In genomic region chr14:32894341-32894853, GRCm38 (mm10) we compare ENCODE assay signal across 8 mouse cellular contexts. TPM values are rescaled to one million over a fixed set of nuclear protein-coding genes. Genes with fewer than 3 reads are reported as not detected.
DNase-seq lines count a peak whose midpoint lies in the region; ATAC-seq and TF ChIP-seq lines count a peak whose summit lies in the region.
"Had no signal": no experiment of that assay in that cellular context is flagged by ENCODE, and none has a peak within 500 bp of the region (broad histone marks: within the 10 kb centered on the region; RNA-seq: fewer than 3 reads in every experiment).

No protein-coding gene starts in this region.

- H3K27ac ChIP-seq in midbrain, postnatal 0 days (ENCODE audit: low read depth, low read length): no peak overlapping the region
- no peak overlapping the region for H3K27ac ChIP-seq in midbrain, embryonic 16.5 days (ENCODE audit: low read length)
- no peak overlapping the region for H3K27ac ChIP-seq in liver, embryonic 11.5 days (ENCODE audit: low read depth, low read length)

- no peak overlapping the region for H3K4me3 ChIP-seq in midbrain, postnatal 0 days (ENCODE audit: low read depth, low read length)
- H3K4me3 ChIP-seq in midbrain, embryonic 16.5 days (ENCODE audit: low read depth, low read length): no peak overlapping the region
- no peak overlapping the region for H3K4me3 ChIP-seq in liver, embryonic 11.5 days (ENCODE audit: low read depth, low read length)

- H3K4me2 ChIP-seq in midbrain, postnatal 0 days (ENCODE audit: low read depth, low read length, poor library complexity, severe bottlenecking): no peak overlapping the region
- H3K4me2 ChIP-seq in midbrain, embryonic 16.5 days (ENCODE audit: low read length): no peak overlapping the region
- no peak overlapping the region for H3K4me2 ChIP-seq in liver, embryonic 11.5 days

- no peak for TF ChIP-seq CTCF in midbrain, postnatal 0 days (IDR thresholded peaks at IDR 0.05)

- peak; percentile 57 for DNase-seq in midbrain, postnatal 0 days (ENCODE audit: low spot score)
- DNase-seq in cerebellum, adult 9-10 months: peak; percentile 48
- peak; percentile 76 to 87 for DNase-seq in heart, postnatal 10 days
- peak; percentile 76 for DNase-seq in skeletal muscle tissue, adult 2 months (ENCODE audit: low read depth, low spot score)
- no peak for DNase-seq in right cerebral cortex, postnatal 14 days
- DNase-seq in liver, embryonic 11.5 days (ENCODE audit: low spot score): no peak

- no peaks in the 10 kb centered on the region for H3K27me3 ChIP-seq in midbrain, postnatal 0 days (ENCODE audit: insufficient read depth, low read length)
- no peaks in the 10 kb centered on the region for H3K27me3 ChIP-seq in midbrain, embryonic 16.5 days (ENCODE audit: control insufficient read depth, insufficient read depth, low read depth, low read length)
- no peaks in the 10 kb centered on the region for H3K27me3 ChIP-seq in liver, embryonic 11.5 days (replicated peaks; ENCODE audit: control insufficient read depth, insufficient read depth, low read length)

- peaks cover under 1% of the 10 kb centered on the region for H3K4me1 ChIP-seq in midbrain, postnatal 0 days (ENCODE audit: insufficient read depth, low read length)
- peaks cover 3% of the 10 kb centered on the region; the same call in 1 of the 2 replicates for H3K4me1 ChIP-seq in midbrain, embryonic 16.5 days (ENCODE audit: control insufficient read depth, insufficient read depth, low read length)
- H3K4me1 ChIP-seq in liver, embryonic 11.5 days (replicated peaks; ENCODE audit: control insufficient read depth, insufficient read depth, low read length): peaks cover under 1% of the 10 kb centered on the region; the same call in 1 of the 2 replicates

- H3K9me3 ChIP-seq in midbrain, postnatal 0 days (ENCODE audit: low read length): 0 out of 2 replicates have a peak, but pooled peaks cover 2% of the 10 kb centered on the region
- H3K9me3 ChIP-seq in midbrain, embryonic 16.5 days (replicated peaks; ENCODE audit: control insufficient read depth, low read length, poor library complexity, severe bottlenecking): no peaks in the 10 kb centered on the region
- no peaks in the 10 kb centered on the region for H3K9me3 ChIP-seq in liver, embryonic 11.5 days (ENCODE audit: control insufficient read depth, low read length)

- intact Hi-C loops in heart, postnatal 10 days (cut with DNase I): no loop called here

- 0 out of 2 replicates have a peak, but pooled peaks have one; percentile 49 for ATAC-seq in midbrain, postnatal 0 days (ENCODE audit: low FRiP score)
- ATAC-seq in midbrain, embryonic 16.5 days: no peak
- ATAC-seq in liver, embryonic 11.5 days (replicated peaks; ENCODE audit: low FRiP score): no peak

- H3K36me3 ChIP-seq in midbrain, postnatal 0 days (ENCODE audit: insufficient read depth, low read length): no peaks in the 10 kb centered on the region
- no peaks in the 10 kb centered on the region for H3K36me3 ChIP-seq in midbrain, embryonic 16.5 days (ENCODE audit: control insufficient read depth, insufficient read depth, low read length)
- no peaks in the 10 kb centered on the region for H3K36me3 ChIP-seq in liver, embryonic 11.5 days (ENCODE audit: control insufficient read depth, insufficient read depth, low read length)

- no peak overlapping the region for H3K9ac ChIP-seq in midbrain, postnatal 0 days (replicated peaks; ENCODE audit: low read length, poor library complexity, severe bottlenecking)
- no peak overlapping the region for H3K9ac ChIP-seq in midbrain, embryonic 16.5 days (ENCODE audit: low read depth, low read length)
- H3K9ac ChIP-seq in liver, embryonic 11.5 days (ENCODE audit: low read depth, low read length): no peak overlapping the region

- WGBS in midbrain, postnatal 0 days: 78% methylated on average over 4 of the region's 4 CpGs
- 85% methylated on average over 4 of the region's 4 CpGs for WGBS in midbrain, embryonic 16.5 days
- 87% methylated on average over 4 of the region's 4 CpGs for WGBS in liver, embryonic 11.5 days

RNA-seq across cellular contexts. Expression of gene Vstm4, which starts 37.8 kb away (rescaled TPM):
- total RNA-seq in midbrain, postnatal 0 days (2014; rRNA removed): 9.2 and 11.0 TPM in 2 replicates
- 11.4 and 13.8 TPM in 2 replicates for polyA plus RNA-seq in midbrain, postnatal 0 days (2015; fragmentation: Nextera tagmentation; extraction: Ambion mirVana)
- 9.3 and 12.0 TPM in 2 replicates for polyA plus RNA-seq in midbrain, embryonic 16.5 days (2015; fragmentation: Nextera tagmentation; extraction: Ambion mirVana)
- 10 to 100 TPM; 19.5 to 24.2 TPM for total RNA-seq in heart, postnatal 10 days (2021)
- polyA plus RNA-seq in liver, embryonic 11.5 days (2014; fragmentation: Nextera tagmentation; extraction: Ambion mirVana): 4.8 and 5.5 TPM in 2 replicates
- total RNA-seq: monocyte, adult 5-6 weeks had no signal

Comparison
In these comparisons a context has a peak if more than half of its experiments do, and no peak if none do; other contexts are left out.
1. DNase-seq: peak in midbrain, postnatal 0 days (single experiment), cerebellum, adult 9-10 months (single experiment), heart, postnatal 10 days (2 of 2) and skeletal muscle tissue, adult 2 months (single experiment); none in right cerebral cortex, postnatal 14 days (single experiment) and liver, embryonic 11.5 days (single experiment).